Mouse (Mus musculus) E14TG2a.4 (cell line): ENCODE measurements around the gene Umad1.

ENCODE experiments used
- CTCF ChIP-seq: conservative IDR thresholded peaks from 2 replicates; pipeline ENCODE4 v1.5.1; 2014; ENCODE audit warnings: low read length
- NANOG ChIP-seq: IDR thresholded peaks from 2 replicates; pipeline ENCODE4 v1.6.1; 2014; ENCODE audit warnings: borderline replicate concordance, low read length, mixed read lengths

GRCm38 (mm10) chr6:8312554-8312953 is 53.5 kb downstream of the Umad1 start:
- no peak for TF ChIP-seq CTCF
- TF ChIP-seq NANOG = no peak
